ENCODE assay signal across 1 mouse cellular context in genomic region chr12:28635535-28636476, GRCm38 (mm10).
A peak's percentile ranks its signal among the peaks of the same experiment; 100 is the strongest.
TF ChIP-seq lines count a peak whose summit lies in the region.

Gene Rps7, minus strand, starts transcription at chr12:28635953.

TF ChIP-seq in CH12.LX, 34 proteins besides CTCF, POLR2A, EP300 and RAD21 (continued from another document):
- TF ChIP-seq E2F4 (IDR thresholded peaks at IDR 0.05; ENCODE audit: insufficient replicate concordance, low read depth, low read length) (peak; percentile 69; the same call in 1 of the 2 replicates), TBP (conservative IDR thresholded peaks at IDR 0.05; ENCODE audit: low read depth, low read length) (peak; percentile 98), NELFE (IDR thresholded peaks at IDR 0.05; ENCODE audit: low read depth, low read length) (peak; percentile 93), PAX5 (IDR thresholded peaks at IDR 0.05; ENCODE audit: low read length) (no peak), SMC3 (IDR thresholded peaks at IDR 0.05; ENCODE audit: low read depth, low read length) (no peak), MEF2A (IDR thresholded peaks at IDR 0.05; ENCODE audit: borderline replicate concordance, low read depth, low read length) (peak; percentile 76), ZNF384 (IDR thresholded peaks at IDR 0.05; ENCODE audit: low read depth, low read length) (0 out of 2 replicates have a peak, but pooled peaks have one; percentile 16), KAT2A (IDR thresholded peaks at IDR 0.05; ENCODE audit: insufficient replicate concordance, low read length) (peak; percentile 90), TCF12 (IDR thresholded peaks at IDR 0.05; ENCODE audit: low read depth, low read length) (peak; percentile 97), ZKSCAN1 (IDR thresholded peaks at IDR 0.05; ENCODE audit: borderline replicate concordance, low read depth, low read length) (no peak), USF2 (conservative IDR thresholded peaks at IDR 0.05; ENCODE audit: low read depth, low read length) (no peak)
